Mouse (Mus musculus) T-helper 1 cell (primary cell): ENCODE measurements at regions not wholly inside any gene's neighbourhood (a gene's known extent, or its start where the extent isn't known, plus 50 kb on each side); places are given as distances from the start of the nearest gene placed in this dataset.

ENCODE experiments used
- in situ Hi-C: fragments of 300-600 bp; cut with MboI, MseI; formaldehyde crosslinking; loops from one replicate; pipeline ENCODE4 v1.15.1; 2025; ENCODE audit warnings: high pct_unique_total_duplicates

DNA sequence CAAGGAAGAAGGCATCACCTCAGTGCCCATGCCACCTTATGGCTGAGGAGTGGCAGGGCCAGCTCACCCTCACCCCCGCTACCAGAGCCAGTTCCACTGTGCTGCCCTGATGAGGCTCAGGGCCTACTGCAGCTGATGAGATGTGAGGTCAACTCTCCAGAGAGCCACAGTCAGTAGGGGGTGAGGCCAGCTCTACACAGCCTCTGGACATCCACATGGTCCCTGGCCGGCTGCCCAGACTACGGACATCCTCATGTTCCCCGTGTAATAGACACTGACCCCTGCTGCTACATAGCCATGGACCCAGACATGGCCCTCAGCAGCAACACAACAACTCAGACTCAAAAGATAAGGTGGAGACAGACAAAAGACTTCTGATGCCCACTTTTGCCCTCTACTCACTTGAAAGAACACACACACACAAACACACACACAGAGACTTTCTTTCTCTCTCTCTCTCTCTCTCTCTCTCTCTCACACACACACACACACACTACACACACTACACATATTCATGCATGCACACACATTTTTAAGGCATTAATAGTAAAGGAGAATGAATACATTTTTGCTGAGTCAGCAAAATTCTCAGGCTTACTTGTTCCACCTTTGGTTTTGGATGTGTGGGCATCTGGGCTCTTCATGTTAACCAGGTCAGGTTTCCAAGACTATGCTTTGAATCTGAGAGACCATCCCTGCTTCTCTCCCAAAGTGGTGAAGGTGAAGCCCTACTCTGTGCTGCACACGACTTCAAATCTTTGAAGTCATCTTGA lies 604.4 kb upstream of the Nrp1 start:
- in situ Hi-C loops, result no loop called here

DNA sequence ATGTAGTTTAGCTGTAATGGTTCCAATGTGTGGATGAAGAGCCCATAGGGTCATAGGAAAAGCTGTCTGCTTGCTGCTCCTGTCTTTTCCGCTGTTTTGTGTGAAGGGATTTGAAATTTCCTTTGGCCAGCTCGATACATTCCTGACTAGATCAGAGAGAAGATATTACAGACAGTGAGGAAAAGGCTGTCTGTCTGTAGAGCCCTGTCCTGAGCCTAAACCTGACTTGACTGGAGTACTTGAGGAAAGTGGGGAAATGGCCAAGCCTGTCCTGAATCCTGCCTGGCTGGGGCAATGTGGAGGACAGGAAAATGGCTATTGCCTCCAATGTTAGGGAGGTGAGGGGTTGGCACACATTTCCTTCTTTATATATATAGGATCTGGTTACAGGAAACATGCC lies 601.0 kb upstream of the Nrp1 start:
- in situ Hi-C loops, result no loop called here

DNA sequence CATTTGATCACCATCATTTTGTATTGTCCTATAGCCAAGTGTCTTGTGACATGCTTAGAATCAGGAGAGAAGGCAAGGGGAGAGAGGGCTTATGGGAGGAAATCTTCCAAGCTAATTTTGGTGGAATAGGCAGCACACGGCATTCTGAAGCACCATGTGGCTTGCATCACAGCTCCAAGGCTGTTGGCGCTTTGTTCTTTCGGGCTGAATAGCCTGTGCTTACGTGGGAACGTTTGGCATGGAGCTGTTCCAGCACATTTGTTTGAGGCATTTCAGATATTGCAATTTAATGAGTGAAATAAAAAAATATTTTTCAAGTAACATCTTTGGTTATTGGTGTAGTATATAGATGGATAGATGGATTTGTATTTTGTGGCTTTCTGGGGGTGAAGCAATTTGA lies 598.5 kb upstream of the Nrp1 start:
- in situ Hi-C loops, result no loop called here

DNA sequence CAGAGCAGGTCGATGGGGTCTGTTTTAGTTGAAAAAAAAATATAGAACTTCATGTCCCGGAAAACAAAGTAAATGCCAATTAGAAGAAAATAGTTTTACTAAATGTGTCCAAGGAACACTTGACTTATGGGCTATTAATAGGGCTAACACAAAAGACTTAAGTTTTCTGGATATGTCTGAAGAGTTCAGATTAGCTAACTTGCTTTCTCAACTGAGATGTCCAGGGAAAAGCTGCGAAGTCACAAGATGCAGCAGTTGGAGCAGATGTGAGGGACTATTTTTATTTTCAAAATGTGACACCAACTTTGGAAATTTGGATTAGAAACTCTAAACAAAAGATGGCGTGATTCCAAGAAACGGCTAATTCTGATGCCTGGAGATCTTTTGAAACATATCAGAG lies 593.2 kb upstream of the Nrp1 start:
- in situ Hi-C loops, result no loop called here

DNA sequence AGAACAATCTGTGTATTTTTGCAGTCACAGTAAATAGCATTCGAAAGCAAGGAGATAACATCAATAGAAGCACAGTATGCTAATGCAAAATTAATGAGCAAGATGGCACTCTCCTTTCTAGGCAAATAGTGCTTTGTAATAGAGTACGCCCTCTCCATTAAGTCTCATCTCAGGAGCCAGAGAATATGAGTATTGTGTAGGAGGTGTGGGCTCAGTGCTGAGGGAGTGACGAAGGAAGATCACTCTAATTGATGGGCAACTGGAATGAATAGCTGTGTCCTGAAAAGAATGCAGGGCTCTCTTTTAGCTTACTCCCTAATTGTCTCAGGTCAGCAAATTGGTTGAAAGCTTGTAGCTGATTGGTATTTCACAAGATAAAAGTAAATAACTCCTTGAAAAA lies 590.1 kb upstream of the Nrp1 start:
- in situ Hi-C loops, result no loop called here

DNA sequence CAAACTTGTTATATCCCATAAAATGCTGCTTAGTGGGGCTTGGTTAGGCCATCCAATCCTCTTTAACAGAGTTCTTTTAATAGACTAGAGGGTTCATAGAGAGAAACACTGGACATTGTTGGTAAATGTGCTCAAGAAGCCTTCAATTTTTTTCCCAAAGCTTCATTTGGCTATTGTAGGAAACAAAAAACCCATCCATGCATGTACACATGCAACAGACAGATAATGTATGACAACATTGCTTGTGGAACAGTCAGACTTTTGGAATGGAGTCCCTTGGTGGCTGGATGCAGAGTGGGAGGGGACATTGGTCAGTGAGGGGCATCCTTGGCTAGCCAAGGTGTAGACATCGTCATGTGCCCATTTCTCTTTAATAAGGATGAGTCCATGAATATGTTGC lies 588.8 kb upstream of the Nrp1 start:
- in situ Hi-C loops, result no loop called here

DNA sequence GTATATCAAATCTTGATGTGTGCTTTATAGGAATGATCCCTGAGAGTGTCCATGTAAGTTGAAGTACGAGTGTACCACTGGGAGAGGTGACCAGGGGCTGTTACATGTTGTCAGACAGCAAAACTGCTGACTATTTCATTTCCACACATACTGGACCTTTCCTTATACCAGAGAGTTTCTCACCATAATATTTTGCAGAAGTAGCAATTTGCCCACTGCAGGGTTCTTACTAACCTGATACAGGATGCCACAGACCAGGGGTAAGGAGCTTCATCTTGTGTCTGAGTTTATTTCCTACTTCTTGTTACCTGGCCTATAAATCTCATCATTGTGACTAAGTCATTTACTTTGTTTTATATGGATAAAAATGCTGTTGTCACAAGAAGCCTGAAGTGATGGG lies 586.6 kb upstream of the Nrp1 start:
- in situ Hi-C loops, result no loop called here

DNA sequence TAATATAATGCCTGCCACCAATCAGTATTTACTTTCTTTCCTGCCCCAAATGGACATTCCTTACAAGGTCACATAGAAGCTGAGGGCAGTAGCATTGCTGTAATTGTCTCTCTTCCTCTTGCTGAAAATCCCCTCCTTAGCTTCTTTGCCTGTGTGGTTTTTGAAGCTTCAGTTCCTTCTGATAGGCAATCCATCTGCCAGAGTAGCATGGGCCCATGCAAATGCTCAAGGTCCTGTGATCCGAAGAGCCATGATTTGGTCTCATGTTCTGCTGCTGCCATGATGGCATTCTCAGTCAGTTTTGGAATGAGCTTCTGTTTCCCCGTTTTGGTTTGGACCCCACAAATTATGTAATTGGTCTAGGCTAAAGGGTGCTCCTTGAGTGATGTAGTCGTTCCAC lies 586.0 kb upstream of the Nrp1 start:
- in situ Hi-C loops, result no loop called here

DNA sequence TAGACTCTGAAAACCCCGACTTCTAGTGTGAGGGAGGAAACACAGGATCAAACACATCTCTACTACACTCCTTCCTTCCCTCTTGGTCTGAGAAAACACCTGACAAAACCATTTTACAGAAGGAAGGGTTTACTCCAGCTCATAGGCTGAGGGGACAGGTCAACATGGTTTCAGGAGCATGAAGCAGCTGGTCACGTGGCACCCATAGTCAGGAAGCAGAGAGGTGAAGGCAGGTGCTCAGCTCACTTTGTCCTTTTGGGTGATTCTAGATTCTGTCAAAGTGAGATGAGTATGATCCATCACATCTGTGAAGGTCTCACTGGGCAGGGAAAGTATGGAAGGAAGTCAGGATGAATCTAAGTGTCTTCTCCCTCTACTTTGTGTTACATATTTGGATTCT lies 585.5 kb upstream of the Nrp1 start:
- in situ Hi-C loops, result no loop called here

DNA sequence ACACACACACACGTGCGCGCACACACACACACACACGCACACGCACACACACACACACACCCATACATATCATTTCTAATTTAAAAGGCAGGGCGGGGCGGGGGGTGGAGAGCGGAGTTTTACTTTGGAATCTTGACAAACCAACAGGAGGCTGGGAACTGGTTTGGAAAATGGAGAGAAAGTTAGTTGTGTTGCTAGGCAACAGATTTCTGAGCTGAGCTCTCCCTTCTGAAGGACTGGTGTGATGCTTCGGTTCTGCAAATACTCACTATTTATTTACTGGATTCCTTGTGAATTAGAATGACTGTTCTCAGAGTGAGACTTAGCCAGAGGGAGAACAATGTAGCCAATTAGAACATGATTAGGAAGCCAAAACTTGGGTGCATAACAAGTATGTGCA lies 583.8 kb upstream of the Nrp1 start:
- in situ Hi-C loops, result no loop called here

DNA sequence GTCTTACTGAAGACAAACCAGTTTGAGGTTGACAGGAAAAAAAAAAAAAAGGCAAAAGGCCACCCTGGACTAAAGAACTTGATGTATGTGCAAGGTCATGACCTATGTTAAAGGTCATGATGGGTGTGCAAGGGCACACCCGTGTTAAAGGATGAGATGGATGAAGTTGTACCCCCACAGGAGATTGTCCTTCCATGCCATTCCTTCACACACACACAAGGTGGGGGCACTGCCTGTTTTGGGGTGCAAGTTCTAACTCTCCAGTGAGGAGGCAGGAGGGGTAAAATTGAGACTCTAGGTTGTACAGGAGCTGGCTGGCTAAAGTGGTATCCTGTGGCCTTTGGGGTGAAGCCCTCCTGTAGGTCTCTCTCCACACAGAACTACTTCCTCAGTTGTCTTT lies 583.2 kb upstream of the Nrp1 start:
- in situ Hi-C loops, result no loop called here

DNA sequence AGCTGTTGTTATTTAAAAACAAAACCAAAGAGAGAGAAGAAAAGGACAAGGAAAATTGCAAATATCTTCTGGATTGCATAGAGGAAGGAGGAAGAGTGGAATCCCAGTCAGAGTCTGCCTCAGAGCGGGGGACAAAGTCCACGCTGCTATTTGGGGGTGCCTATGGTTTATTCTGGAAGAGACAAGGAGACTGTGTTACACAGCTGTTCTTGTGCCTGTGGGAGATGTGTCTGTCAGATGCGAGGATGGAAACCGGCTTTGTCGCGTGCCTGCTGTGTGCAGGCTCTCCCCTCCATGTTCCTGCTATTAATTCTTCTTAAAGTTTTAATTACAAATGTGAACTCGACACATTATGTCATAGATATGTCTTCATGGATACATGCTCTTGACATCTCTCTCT lies 582.7 kb upstream of the Nrp1 start:
- in situ Hi-C loops, result no loop called here

DNA sequence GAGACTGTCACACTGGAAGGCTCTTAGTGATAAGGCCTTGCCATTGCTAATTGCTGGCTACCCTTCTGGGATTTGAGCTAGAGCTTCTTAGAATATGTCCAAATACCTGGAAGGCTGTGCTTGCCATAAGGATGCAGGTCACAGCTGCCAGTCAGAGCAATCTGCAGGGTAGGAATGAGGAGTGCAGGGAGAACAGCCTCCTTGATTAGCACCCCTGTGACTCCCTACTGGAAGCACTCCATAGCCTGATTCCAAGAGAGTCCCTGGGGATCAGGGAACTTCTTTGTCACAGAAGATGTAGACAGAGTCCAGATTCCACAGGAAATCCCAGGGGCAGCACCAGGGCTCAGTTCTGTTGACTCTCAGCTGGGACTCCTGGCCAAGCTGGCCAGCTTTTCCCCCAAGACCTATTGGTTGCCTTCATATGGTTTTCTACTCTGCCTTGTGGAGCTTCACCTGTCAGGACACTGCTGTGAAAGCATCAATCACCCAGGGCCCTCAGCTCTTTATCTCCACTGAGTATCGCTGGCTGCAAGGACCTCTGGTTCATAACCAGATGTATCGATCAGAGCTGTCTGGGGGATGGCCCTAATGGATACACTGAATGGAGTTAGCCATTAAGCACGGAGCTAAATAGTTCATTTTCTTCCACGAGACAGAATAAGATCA lies 579.9 kb upstream of the Nrp1 start:
- in situ Hi-C loops, result no loop called here

DNA sequence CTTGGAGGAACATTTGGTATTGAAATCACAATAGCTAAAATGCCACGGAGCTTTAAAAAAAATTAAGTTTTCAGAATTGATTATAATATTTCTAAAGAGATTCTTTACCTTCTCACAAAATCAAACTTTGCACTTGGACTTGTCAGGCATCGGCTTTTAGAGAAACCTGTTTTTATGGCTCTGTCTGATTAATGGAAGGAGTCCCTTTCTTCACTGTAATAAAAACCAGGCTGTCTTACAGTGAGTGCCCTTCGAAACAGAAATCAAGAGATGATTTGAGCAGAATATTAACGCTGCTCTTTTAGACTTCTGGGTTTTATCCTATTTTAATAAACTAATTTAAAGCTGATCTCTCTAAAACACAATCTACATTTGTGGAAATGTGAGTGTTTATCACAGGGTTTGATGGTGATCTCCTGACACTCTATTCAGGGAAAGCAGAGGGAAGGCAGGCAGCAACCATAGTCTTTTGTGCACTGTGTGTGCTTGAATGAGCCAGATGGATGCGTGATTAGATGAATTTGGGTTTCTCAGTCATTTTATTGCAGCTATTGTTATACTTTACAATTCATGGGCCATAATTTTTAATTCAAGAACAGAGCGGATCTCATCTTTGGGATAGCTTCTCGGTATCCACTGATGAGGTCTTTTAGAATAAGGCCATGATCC lies 579.2 kb upstream of the Nrp1 start:
- in situ Hi-C loops, result no loop called here

DNA sequence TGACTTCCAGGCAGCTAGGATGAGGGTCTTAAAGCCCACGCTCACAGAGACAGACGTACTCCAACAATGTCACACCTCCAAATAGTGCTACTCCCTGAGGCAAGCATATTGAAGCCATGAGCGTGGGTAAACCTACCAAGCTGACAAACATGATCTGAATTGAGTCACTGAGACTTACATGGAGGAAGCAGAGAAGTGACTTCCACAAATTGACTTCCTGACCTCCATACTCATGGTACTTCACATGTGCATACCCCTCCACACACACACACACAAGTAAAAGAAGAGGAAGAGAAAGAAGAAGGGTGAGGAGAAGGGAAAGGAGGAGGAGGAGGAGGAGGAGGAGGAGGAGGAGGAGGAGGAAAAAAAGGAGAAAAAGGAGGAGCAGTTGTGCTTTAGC lies 577.8 kb upstream of the Nrp1 start:
- in situ Hi-C loops, result no loop called here

DNA sequence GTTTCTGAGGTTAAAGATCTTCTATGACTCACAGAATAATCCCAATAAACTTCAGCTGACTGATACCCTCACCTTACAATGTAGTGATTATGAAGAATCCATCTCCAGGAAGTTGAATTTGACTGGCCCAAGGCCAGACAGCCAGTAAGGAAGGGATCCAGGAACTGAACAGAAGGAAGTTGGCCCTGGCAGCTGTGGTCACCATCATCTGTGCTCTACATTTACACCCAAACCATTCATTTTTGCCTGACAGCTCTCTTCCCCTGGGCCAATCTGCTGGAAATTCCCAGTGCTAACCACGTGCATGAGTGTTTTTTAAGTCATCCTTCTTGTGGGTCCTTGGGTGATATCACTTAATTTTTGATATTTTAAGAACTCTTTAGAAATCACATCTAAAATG lies 577.4 kb upstream of the Nrp1 start:
- in situ Hi-C loops, result no loop called here

DNA sequence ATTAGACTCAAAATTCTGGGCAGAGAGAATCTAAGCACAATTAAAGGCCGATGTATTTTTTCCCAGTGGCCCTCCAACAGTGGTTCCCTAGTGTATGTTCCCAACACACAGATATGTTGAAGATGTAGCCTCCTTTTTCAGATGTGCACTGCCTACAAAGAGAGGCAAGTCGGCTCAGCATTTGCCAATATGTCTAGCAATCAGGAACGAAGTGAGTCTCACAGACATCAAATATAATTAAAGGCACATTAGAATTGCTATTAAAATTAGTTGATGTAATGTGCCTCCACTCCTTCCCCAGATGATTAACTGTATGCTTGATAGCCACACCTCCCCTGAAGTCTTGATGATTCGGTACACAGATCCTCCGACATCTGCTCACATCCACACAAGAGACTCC lies 565.8 kb upstream of the Nrp1 start:
- in situ Hi-C loops, result no loop called here

DNA sequence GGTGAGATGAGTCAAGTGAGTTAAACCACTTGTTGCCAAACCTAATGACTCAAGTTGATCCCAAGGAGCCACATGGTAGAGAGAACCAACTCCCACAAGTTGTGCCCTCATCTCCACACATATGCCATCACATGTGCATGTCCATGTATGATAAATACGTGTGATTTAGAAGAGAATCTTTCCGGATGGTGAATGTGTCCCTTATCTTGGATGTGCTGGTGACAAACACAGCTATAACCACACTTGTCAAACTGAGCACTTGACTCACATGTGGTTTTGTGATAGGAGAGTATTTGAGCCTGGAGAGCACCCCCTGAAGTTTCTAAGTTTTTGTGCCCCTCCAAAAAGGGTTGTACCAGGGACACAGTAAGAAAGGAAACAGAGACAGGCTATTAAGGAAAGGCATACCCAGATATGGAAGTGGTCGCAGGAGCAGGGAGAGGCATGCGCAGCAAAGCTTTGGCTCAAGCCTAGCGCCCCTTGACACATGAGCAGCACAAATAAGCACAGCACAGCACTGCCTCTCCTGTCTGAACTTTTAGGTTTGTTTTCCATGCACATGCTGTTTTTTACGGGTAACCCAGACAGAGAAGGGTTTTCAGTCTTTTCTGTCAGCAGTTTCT lies 558.4 kb upstream of the Nrp1 start:
- in situ Hi-C loops, result no loop called here

DNA sequence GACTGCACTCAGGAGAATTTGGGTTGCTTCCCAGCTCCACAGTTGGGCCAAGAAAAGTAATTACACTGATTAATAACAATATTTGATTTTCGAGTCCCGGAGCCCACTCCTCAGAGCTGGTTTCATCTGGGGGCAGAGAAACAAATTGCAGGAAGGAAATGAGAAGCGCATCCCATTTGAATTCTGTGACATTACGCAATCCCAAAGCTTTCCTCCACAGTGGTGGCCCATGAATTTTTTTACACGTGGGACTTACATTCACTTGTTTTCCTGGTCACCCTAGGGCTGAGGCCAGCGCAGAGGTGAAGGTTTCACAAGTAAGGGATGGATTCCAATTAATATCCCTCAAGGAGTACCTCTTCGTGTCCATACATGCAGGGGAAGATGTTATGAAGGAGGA lies 556.3 kb upstream of the Nrp1 start:
- in situ Hi-C loops, result no loop called here

DNA sequence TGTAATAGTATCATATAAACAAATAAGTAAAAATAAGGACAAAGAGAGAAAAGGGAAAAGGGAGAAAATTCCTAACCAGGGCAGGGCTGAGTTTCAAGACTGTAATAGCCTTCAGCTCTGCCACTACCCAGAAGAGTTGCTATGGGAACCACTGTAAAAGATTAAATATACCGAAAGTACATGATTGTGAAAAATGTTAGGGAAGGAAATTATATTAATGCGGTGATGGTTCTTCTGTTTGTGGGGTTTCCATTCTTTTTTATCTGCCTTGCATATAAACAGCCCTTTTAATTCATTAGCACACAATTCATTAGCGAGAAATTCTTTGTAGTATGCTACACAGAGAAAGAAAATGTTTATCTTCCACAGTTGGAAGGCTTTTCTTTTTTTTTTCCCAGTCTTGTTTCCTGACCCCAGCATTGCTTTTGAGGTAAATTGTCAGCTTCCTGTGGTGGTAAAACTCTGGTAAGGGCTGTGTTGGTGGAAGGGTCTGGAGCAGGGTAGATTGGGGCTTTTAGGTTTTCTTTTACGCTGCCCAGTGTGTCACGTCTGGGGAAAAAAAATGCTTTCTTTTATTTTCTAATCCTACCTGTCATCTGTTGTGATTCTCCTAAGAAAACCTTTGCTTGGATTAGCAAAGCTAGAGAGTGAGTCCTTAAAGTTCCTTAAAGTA lies 555.6 kb upstream of the Nrp1 start:
- in situ Hi-C loops, result no loop called here

DNA sequence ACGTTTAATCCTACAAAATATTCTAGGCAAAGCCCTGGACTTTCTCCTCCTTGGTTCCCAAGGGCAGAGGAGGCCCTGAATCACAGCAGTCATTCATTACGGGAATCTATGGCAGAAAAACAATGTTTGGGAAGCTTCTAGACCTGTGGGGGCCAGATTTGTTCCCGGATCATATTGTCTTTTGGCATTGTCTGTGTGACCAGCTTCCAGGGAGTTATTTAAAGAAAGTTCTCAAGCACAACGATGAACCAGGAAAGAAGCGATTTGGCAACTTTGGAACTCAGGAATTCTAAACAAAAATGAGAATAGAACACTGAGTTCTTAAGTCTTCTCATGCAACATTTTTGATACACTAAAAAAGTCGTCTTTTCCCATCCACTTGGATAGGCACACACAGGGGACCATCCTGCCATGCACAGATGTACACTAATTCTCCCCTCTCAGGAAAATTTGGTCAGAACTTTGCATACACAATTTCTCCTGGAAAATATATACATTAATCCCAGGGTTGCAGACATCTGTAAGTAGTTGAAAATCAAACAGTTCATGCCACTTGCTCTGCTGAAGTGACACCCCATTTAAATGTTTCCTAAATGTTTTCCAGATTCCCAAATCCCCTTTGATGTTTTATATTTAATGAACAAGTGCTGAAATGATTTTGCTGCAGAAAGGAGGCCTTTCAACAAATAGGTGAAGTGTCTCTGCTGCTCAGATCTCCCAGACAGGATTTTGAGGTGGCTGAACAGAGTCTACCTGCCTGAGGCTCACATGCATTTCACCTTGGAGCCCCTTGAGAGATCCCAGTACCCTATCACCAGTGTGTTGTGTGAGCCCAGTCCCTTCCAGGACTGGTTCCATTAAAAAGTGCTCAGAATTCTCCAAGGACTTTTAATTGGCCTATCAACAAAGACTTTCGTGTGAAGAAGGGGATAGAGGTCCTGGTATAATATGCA lies 548.9 kb upstream of the Nrp1 start:
- in situ Hi-C loops, result no loop called here
